11 mouse cellular contexts compared by ENCODE assay signal in the genomic region with DNA sequence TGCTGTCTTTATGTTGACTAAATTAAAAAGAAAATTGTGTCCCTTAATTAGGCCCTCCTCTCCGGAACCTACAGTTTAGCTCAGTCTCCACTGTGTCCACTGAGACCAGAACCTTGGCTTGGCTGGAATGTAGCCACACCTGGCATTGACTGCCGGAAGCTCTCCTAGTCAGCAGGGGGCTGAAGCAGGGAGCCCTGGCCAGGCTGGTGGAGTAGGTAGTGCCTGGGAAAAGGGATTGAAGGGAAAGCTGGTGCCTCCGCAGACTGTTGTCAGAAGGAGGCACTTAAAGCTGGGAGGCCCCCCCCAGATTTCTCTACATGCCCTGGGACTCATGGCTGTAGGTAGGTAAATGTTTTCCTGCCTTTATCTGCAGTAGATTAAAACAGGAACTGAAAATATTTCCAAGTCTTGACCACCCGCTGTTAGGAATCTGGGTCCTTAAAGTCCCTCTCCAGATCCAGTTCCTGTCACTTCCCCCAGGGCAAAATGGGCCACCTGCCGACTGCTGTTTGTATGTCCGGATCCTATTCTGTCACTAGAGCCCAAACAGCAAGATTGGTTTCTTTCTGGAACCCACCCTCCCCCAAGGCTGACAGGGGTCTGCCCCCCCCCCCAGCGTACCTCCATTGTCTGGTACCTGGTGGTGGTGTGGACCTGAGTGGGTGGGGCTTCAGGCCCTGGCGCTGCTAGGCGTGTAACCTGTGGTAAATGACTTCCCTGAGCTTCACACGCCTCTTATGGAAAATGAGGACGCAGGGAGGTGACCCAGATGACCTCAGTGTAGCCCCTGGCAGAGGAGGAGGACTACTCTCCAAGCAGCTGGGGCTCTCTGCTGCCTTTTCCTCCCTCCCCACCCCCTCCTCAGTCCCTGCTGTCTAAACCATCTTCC. TPM values are rescaled to one million over a fixed set of nuclear protein-coding genes. Genes with fewer than 3 reads are reported as not detected.
DNase-seq lines count a peak whose midpoint lies in the region; ATAC-seq and TF ChIP-seq lines count a peak whose summit lies in the region.
"Had no signal": no experiment of that assay in that cellular context is flagged by ENCODE, and none has a peak within 500 bp of the region (broad histone marks: within the 10 kb centered on the region; RNA-seq: fewer than 3 reads in every experiment).

No protein-coding gene starts in this region.

- H3K4me3 ChIP-seq in heart, embryonic 13.5 days, result peak overlapping the region; percentile 50
- 0 out of 2 replicates have a peak overlapping the region, but pooled peaks have one; percentile 12 for H3K4me3 ChIP-seq in hindbrain, embryonic 15.5 days
- H3K4me3 ChIP-seq in lung, adult 2 months (replicated peaks; ENCODE audit: extremely low read depth, low read depth, low read length), result peak overlapping the region; percentile 32

- no peak for DNase-seq in heart, adult 8-10 months (ENCODE audit: low spot score)
- DNase-seq in R1 (ENCODE audit: low read depth, low spot score), result peak; percentile 98
- peak; percentile 46 for DNase-seq in lung, adult 2 months
- DNase-seq in urinary bladder, postnatal 10 days (ENCODE audit: low spot score), result no peak
- DNase-seq in right cerebral cortex, postnatal 14 days, result no peak
- DNase-seq in adrenal gland, adult 2 months, result no peak
- DNase-seq: adrenal gland, postnatal 14 days; layer of hippocampus, postnatal 36 days; retina, postnatal 1 day had no signal

- peak overlapping the region; percentile 60 for H3K4me2 ChIP-seq in heart, embryonic 13.5 days
- H3K4me2 ChIP-seq in hindbrain, embryonic 15.5 days, result peak overlapping the region; percentile 4; the same call in 1 of the 2 replicates

- no peaks in the 10 kb centered on the region for H3K9me3 ChIP-seq in heart, embryonic 13.5 days
- no peaks in the 10 kb centered on the region for H3K9me3 ChIP-seq in hindbrain, embryonic 15.5 days

- H3K36me3 ChIP-seq in heart, embryonic 13.5 days, result peaks cover 14% of the 10 kb centered on the region
- H3K36me3 ChIP-seq in hindbrain, embryonic 15.5 days, result no peaks in the 10 kb centered on the region

- no peak for TF ChIP-seq CTCF in lung, adult 2 months (IDR thresholded peaks at IDR 0.05; ENCODE audit: insufficient read depth, low read length)

- H3K27me3 ChIP-seq in heart, embryonic 13.5 days (replicated peaks), result no peaks in the 10 kb centered on the region; the same call in 1 of the 2 replicates
- H3K27me3 ChIP-seq in hindbrain, embryonic 15.5 days, result no peaks in the 10 kb centered on the region

- 23% methylated on average over 11 of the region's 11 CpGs for WGBS in heart, embryonic 13.5 days
- 25% methylated on average over 11 of the region's 11 CpGs for WGBS in hindbrain, embryonic 15.5 days
- 28% methylated on average over 11 of the region's 11 CpGs for whole genome bisulfite sequencing in lung, adult 2 months

- peak overlapping the region; percentile 86 for H3K27ac ChIP-seq in heart, embryonic 13.5 days (replicated peaks)
- H3K27ac ChIP-seq in hindbrain, embryonic 15.5 days (replicated peaks), result no peak overlapping the region

- no peak for ATAC-seq in heart, embryonic 13.5 days (ENCODE audit: extremely low read depth, insufficient number of reproducible peaks, low FRiP score, low TSS enrichment)
- ATAC-seq in hindbrain, embryonic 15.5 days (ENCODE audit: low FRiP score, low read depth), result no peak

- peak overlapping the region; percentile 79 for H3K9ac ChIP-seq in heart, embryonic 13.5 days
- H3K9ac ChIP-seq in hindbrain, embryonic 15.5 days, result no peak overlapping the region

- no peak for TF ChIP-seq POLR2A in lung, adult 2 months (IDR thresholded peaks at IDR 0.05; ENCODE audit: borderline replicate concordance, extremely low read depth, low read depth, low read length)

- H3K4me1 ChIP-seq in heart, embryonic 13.5 days, result peaks cover 69% of the 10 kb centered on the region
- 0 out of 2 replicates have a peak, but pooled peaks cover 3% of the 10 kb centered on the region for H3K4me1 ChIP-seq in hindbrain, embryonic 15.5 days (replicated peaks)
- H3K4me1 ChIP-seq in lung, adult 2 months (ENCODE audit: control insufficient read depth, insufficient read depth, low read length), result peaks cover 15% of the 10 kb centered on the region

RNA-seq across cellular contexts. Expression of a gene that starts 17.6 kb away (rescaled TPM):
- polyA plus RNA-seq in heart, embryonic 13.5 days (2015; fragmentation: Nextera tagmentation; extraction: Ambion mirVana), result 0.73 and 0.80 TPM in 2 replicates
- 1 to 10 TPM; 1.1 to 3.2 (median 1.8) TPM for total RNA-seq in heart, adult 8-10 months (2022)
- polyA plus RNA-seq in hindbrain, embryonic 15.5 days (2015; fragmentation: Nextera tagmentation; extraction: Ambion mirVana), result 0.97 and 1.8 TPM in 2 replicates
- 8.1 and 12.7 TPM in 2 replicates for polyA plus RNA-seq in lung, adult 2 months (2012; rRNA removed)
- total RNA-seq in adrenal gland, adult 2 months (2021), result 1 to 10 TPM in 1 of 2 experiments, under 1 TPM in 1; 0.79 to 1.3 TPM
- polyA plus RNA-seq in adrenal gland, adult 2 months (2012; rRNA removed), result 2.5 TPM in 2 replicates

RNA-seq across cellular contexts. Expression of a gene that starts 25.9 kb away (rescaled TPM):
- 11.6 and 12.7 TPM in 2 replicates for polyA plus RNA-seq in heart, embryonic 13.5 days (2015; fragmentation: Nextera tagmentation; extraction: Ambion mirVana)
- total RNA-seq in heart, adult 8-10 months (2022), result 10 to 100 TPM; 11.9 to 15.0 (median 14.3) TPM
- 11.7 and 13.5 TPM in 2 replicates for polyA plus RNA-seq in hindbrain, embryonic 15.5 days (2015; fragmentation: Nextera tagmentation; extraction: Ambion mirVana)
- 46.7 and 49.9 TPM in 2 replicates for polyA plus RNA-seq in lung, adult 2 months (2012; rRNA removed)
- 10 to 100 TPM in 1 of 2 experiments, 1 to 10 TPM in 1; 7.4 to 15.5 TPM for total RNA-seq in adrenal gland, adult 2 months (2021)
- polyA plus RNA-seq in adrenal gland, adult 2 months (2012; rRNA removed), result 21.9 and 30.7 TPM in 2 replicates

RNA-seq across cellular contexts. Expression of a gene that starts 54.0 kb away (rescaled TPM):
- polyA plus RNA-seq in heart, embryonic 13.5 days (2015; fragmentation: Nextera tagmentation; extraction: Ambion mirVana), result 0.87 and 1.1 TPM in 2 replicates
- 1 to 10 TPM; 2.6 to 3.5 (median 3.0) TPM for total RNA-seq in heart, adult 8-10 months (2022)
- polyA plus RNA-seq in hindbrain, embryonic 15.5 days (2015; fragmentation: Nextera tagmentation; extraction: Ambion mirVana), result 0.29 and 0.31 TPM in 2 replicates
- polyA plus RNA-seq in lung, adult 2 months (2012; rRNA removed), result 9.8 and 16.3 TPM in 2 replicates
- total RNA-seq in adrenal gland, adult 2 months (2021), result 1 to 10 TPM; 1.7 to 2.3 TPM
- 8.3 and 10.4 TPM in 2 replicates for polyA plus RNA-seq in adrenal gland, adult 2 months (2012; rRNA removed)

RNA-seq across cellular contexts. Expression of a gene that starts 59.0 kb away (rescaled TPM):
- polyA plus RNA-seq in heart, embryonic 13.5 days (2015; fragmentation: Nextera tagmentation; extraction: Ambion mirVana), result 17.2 and 18.1 TPM in 2 replicates
- total RNA-seq in heart, adult 8-10 months (2022), result 10 to 100 TPM in 1 of 4 experiments, 1 to 10 TPM in 3; 8.3 to 10.0 (median 9.4) TPM
- polyA plus RNA-seq in hindbrain, embryonic 15.5 days (2015; fragmentation: Nextera tagmentation; extraction: Ambion mirVana), result 24.7 and 27.1 TPM in 2 replicates
- polyA plus RNA-seq in lung, adult 2 months (2012; rRNA removed), result 16.7 and 18.2 TPM in 2 replicates
- 10 to 100 TPM; 16.8 to 30.6 TPM for total RNA-seq in adrenal gland, adult 2 months (2021)
- 21.3 and 27.4 TPM in 2 replicates for polyA plus RNA-seq in adrenal gland, adult 2 months (2012; rRNA removed)

RNA-seq across cellular contexts. Expression of a gene that starts 59.8 kb away (rescaled TPM):
- 0.11 TPM in 1 of 2 replicates, not detected in the other for polyA plus RNA-seq in heart, embryonic 13.5 days (2015; fragmentation: Nextera tagmentation; extraction: Ambion mirVana)
- total RNA-seq in heart, adult 8-10 months (2022), result not detected
- polyA plus RNA-seq in hindbrain, embryonic 15.5 days (2015; fragmentation: Nextera tagmentation; extraction: Ambion mirVana), result 1.6 and 1.8 TPM in 2 replicates
- polyA plus RNA-seq in lung, adult 2 months (2012; rRNA removed), result 0.08 TPM in 1 of 2 replicates, not detected in the other
- 1 to 10 TPM in 1 of 2 experiments, not detected in 1; 1.4 TPM for total RNA-seq in adrenal gland, adult 2 months (2021)
- polyA plus RNA-seq in adrenal gland, adult 2 months (2012; rRNA removed), result 0.09 TPM in 1 of 2 replicates, not detected in the other
- total RNA-seq: adrenal gland, postnatal 14 days had no signal

Comparison
In these comparisons a context has a peak if more than half of its experiments do, and no peak if none do; other contexts are left out.
1. DNase-seq: peak in R1 (single experiment) and lung, adult 2 months (single experiment); none in heart, adult 8-10 months (single experiment), urinary bladder, postnatal 10 days (single experiment), right cerebral cortex, postnatal 14 days (single experiment) and adrenal gland, adult 2 months (single experiment).
2. Peak in every context shown above with its lines, with median percentiles within 50 percentile points of each other: H3K4me3 ChIP-seq.